Mouse (Mus musculus) B cell, adult 62 days (primary cell): ENCODE measurements around the gene Celf2. TPM values are rescaled to one million over a fixed set of nuclear protein-coding genes. Genes with fewer than 3 reads are reported as not detected.

Experiments used
- total RNA-seq: library from RNA; stranded (reverse); gene quantifications from 4 replicates; pipeline ENCODE4 v1.2.4, GENCODE M21; 2023

Gene Celf2
- total RNA-seq = 210 to 234 TPM (median 222 TPM) in 4 replicates

GRCm38 (mm10) chr2:7509463-7509862, at the start of gene Celf2:
Gene Celf2 (minus strand): TSS chr2:7509563.

